Mouse (Mus musculus) limb, embryonic 12.5 days (tissue): ENCODE measurements around the gene Lonp2. TPM values are rescaled to one million over a fixed set of nuclear protein-coding genes. Genes with fewer than 3 reads are reported as not detected.

ENCODE experiments used
- ATAC-seq: fragments of 200-750 bp; cut with Nextera tagmentation; 2 replicates; pipeline ENCODE4 v1.8.0; 2017; ENCODE audit warnings: low read depth, moderate TSS enrichment; ENCODE audit not compliant: insufficient number of reproducible peaks, insufficient read depth, low FRiP score, low TSS enrichment
- H3K27ac ChIP-seq: fragments of 300-500 bp; sonication (generic); 2 replicates; pipeline ENCODE4 v1.5.1; 2016; ENCODE audit warnings: mild to moderate bottlenecking, moderate library complexity
- H3K27me3 ChIP-seq: fragments of 300-500 bp; sonication (generic); 2 replicates; pipeline ENCODE4 v1.6.1; 2016; ENCODE audit warnings: mild to moderate bottlenecking, moderate library complexity
- H3K36me3 ChIP-seq: fragments of 300-500 bp; sonication (generic); 2 replicates; pipeline ENCODE4 v1.6.1; 2016; ENCODE audit warnings: mild to moderate bottlenecking, moderate library complexity
- H3K4me1 ChIP-seq: fragments of 300-500 bp; sonication (generic); replicated peaks from 2 replicates; pipeline ENCODE4 v1.6.1; 2016
- H3K4me2 ChIP-seq: fragments of 300-500 bp; sonication (generic); 2 replicates; pipeline ENCODE4 v1.6.1; 2016; ENCODE audit warnings: mild to moderate bottlenecking, moderate library complexity
- H3K4me3 ChIP-seq: fragments of 300-500 bp; sonication (generic); replicated peaks from 2 replicates; pipeline ENCODE4 v1.5.1; 2016; ENCODE audit warnings: mild to moderate bottlenecking
- H3K9ac ChIP-seq: fragments of 300-500 bp; sonication (generic); replicated peaks from 2 replicates; pipeline ENCODE4 v1.6.1; 2016; ENCODE audit warnings: mild to moderate bottlenecking, moderate library complexity
- H3K9me3 ChIP-seq: fragments of 300-500 bp; sonication (generic); 2 replicates; pipeline ENCODE4 v1.6.1; 2016; ENCODE audit warnings: mild to moderate bottlenecking, moderate library complexity
- WGBS: fragments of 180-500 bp; shearing (Covaris S2); methylation state at CpG from one replicate; pipeline ENCODE4 v1.1.7; 2016; 5-methylcytosine and 5-hydroxymethylcytosine counted together
- polyA plus RNA-seq: library from polyadenylated mRNA; unstranded; fragments of >200 nt; fragmentation: Nextera tagmentation; extraction: Ambion mirVana; gene quantifications from 2 replicates; pipeline ENCODE4 v1.2.1, GENCODE M21; 2016

Lonp2 gene
- polyA plus RNA-seq, 1 experiment from 2014 or later, result 61.7 TPM

DNA sequence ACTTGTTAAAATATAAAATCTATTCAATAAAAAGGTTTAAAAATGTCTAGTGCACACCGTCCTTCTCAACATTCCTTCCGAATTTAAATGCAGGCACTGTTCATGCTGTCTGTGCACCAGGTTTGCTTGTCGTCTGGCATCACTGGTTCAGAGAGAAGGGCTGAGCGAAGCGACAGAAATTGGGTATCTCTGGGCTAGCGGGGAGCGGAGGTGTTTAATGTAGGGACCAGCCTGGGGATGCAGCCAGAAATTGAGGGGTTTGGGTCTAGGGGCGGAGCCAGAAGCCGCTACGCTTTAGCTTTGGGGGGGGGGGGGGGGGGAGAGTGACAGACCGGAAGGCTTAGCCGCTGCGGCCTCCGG, 312 bp upstream of the Lonp2 start:
- peak overlapping the region; percentile 57 for H3K9ac ChIP-seq

DNA sequence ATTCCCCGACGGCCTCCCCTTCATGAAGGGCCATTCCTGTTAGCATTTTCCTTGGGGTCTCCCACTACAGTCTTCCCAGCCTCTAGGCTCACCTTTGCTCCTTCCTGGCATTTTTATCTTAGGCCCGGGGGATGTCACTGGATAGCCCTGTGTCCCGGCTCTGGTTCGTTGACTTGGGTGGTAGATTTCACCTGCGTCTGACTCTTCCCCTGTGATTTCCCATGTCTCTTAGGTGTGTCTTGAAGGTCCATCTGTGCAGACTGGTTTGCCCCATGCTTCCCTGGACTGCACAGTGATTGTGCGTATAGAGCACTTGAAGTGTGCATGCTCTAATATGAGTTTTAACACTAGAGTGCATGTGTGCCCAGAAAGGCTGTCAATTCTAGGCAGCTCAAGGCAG, 1.1 kb downstream of the Lonp2 start:
- H3K9me3 ChIP-seq, result no peaks in the 10 kb centered on the region
- H3K36me3 ChIP-seq, result no peaks in the 10 kb centered on the region
- peak overlapping the region; percentile 80 for H3K4me2 ChIP-seq
- peak overlapping the region; percentile 75; the same call in 1 of the 2 replicates for H3K9ac ChIP-seq
- H3K27ac ChIP-seq, result no peak overlapping the region
- WGBS, result 50% methylated on average over 7 of the region's 7 CpGs
- H3K4me3 ChIP-seq, result peak overlapping the region; percentile 80
- no peak for ATAC-seq
- H3K4me1 ChIP-seq, result peaks cover 12% of the 10 kb centered on the region
- H3K27me3 ChIP-seq, result no peaks in the 10 kb centered on the region

More for the DNA sequence above, 312 bp upstream of the Lonp2 start:
- ATAC-seq, result no peak
- H3K4me1 ChIP-seq, result peaks cover 12% of the 10 kb centered on the region
- H3K4me3 ChIP-seq, result peak overlapping the region; percentile 80
- peak overlapping the region; percentile 80 for H3K4me2 ChIP-seq
- H3K36me3 ChIP-seq, result no peaks in the 10 kb centered on the region
- WGBS, result 2% methylated on average over 14 of the region's 14 CpGs
- H3K9me3 ChIP-seq, result no peaks in the 10 kb centered on the region
- H3K27ac ChIP-seq, result peak overlapping the region; percentile 64; the same call in 1 of the 2 replicates
- no peaks in the 10 kb centered on the region for H3K27me3 ChIP-seq

DNA sequence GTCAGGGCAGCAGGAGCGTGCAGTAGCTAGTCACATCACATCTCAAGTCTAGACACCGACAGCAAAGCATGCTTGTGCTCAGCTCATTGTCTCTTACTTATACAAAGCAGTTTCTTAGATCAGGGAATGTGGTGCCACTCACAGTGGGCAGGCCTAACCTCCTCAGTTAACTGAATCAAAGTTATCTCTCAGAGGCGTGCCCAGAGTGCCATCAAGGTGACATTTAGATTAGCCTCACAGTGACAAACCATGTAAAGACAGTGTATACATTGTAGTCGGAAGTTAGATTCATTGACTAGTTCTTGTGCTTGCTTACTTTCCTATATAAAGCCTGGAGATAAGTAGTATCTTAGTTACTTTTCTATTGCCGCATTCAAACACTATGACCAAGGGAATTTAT, 6.4 kb downstream of the Lonp2 start:
- ATAC-seq, result no peak
- H3K36me3 ChIP-seq, result peaks cover 27% of the 10 kb centered on the region
- peaks cover 4% of the 10 kb centered on the region for H3K4me1 ChIP-seq
- H3K9ac ChIP-seq, result no peak overlapping the region
- no peak overlapping the region for H3K27ac ChIP-seq
- no peak overlapping the region for H3K4me2 ChIP-seq
- 88% methylated on average over 5 of the region's 5 CpGs for WGBS
- no peaks in the 10 kb centered on the region for H3K27me3 ChIP-seq
- no peaks in the 10 kb centered on the region for H3K9me3 ChIP-seq
- no peak overlapping the region for H3K4me3 ChIP-seq

DNA sequence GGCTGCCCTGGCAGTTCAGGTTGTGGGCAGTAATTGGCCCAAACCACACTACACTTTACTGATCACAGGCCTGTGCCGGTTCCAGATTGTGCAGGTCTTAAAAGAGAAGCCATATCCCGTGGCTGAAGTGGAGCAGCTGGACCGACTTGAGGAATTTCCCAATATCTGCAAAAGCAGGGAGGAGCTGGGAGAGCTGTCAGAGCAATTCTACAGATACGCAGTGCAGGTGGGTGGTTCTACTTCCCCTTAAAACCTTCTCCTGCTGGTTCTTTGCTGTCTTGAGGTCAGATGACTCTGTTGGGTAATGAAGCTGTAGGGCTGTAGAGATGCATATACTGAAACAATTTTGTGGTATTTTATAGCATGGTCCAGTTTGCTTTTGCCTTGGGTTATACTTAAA, 7.6 kb downstream of the Lonp2 start:
- H3K9ac ChIP-seq, result no peak overlapping the region
- WGBS, result 83% methylated on average over 4 of the region's 4 CpGs
- H3K4me1 ChIP-seq, result no peaks in the 10 kb centered on the region
- H3K36me3 ChIP-seq, result peaks cover 37% of the 10 kb centered on the region
- no peak for ATAC-seq
- H3K27me3 ChIP-seq, result no peaks in the 10 kb centered on the region
- no peaks in the 10 kb centered on the region for H3K9me3 ChIP-seq
- no peak overlapping the region for H3K4me2 ChIP-seq
- H3K27ac ChIP-seq, result no peak overlapping the region
- H3K4me3 ChIP-seq, result no peak overlapping the region

DNA sequence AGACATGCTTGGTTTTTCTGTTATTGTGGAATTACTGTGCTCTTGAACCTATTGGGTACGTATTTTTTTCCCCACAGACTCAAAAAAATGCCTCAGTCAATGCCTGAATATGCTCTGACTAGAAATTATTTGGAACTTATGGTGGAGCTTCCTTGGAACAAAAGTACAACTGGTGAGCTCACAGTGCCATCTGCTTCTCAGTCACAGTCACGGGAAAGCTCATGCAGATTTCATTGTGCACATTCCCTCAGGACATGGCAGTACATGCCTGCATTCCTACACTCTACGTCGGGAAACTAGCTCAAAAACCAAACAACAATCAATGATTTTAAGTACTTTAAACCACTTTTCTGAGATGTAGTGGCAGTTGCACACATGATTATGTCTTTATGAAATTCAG, 14.0 kb downstream of the Lonp2 start:
- Histone ChIP-seq H3K9me3 (no peaks in the 10 kb centered on the region), H3K4me3 (no peak overlapping the region), H3K36me3 (peaks cover 80% of the 10 kb centered on the region), H3K4me1 (no peaks in the 10 kb centered on the region), H3K27ac (no peak overlapping the region), H3K9ac (no peak overlapping the region), H3K27me3 (no peaks in the 10 kb centered on the region), H3K4me2 (no peak overlapping the region)
- 84% methylated on average over 4 of the region's 4 CpGs for WGBS
- no peak for ATAC-seq

DNA sequence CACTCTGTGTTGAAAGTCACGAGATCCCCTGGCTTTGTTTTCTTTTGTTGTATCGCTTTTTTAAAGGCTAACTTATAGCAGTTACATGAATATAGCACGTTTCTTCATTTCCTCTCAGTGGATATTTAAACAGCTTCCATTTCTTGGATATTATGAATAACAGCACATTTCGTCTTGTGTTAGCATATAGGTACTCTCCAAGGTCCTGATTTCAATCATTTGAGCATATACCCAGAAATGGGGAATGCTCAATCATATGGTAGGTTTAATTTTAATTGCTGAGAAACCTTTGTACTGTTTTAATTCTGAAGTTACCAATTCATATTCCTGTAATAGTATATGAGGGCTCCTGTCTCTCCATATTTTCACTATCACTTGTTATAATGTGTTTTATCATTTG, 15.1 kb downstream of the Lonp2 start:
- no peak overlapping the region for H3K4me3 ChIP-seq
- no peak overlapping the region for H3K9ac ChIP-seq
- H3K4me1 ChIP-seq, result no peaks in the 10 kb centered on the region
- no peak overlapping the region for H3K27ac ChIP-seq
- no peak for ATAC-seq
- no peak overlapping the region for H3K4me2 ChIP-seq
- H3K27me3 ChIP-seq, result no peaks in the 10 kb centered on the region
- H3K9me3 ChIP-seq, result no peaks in the 10 kb centered on the region
- WGBS, result 85% methylated on average over 4 of the region's 4 CpGs
- peaks cover 71% of the 10 kb centered on the region for H3K36me3 ChIP-seq

DNA sequence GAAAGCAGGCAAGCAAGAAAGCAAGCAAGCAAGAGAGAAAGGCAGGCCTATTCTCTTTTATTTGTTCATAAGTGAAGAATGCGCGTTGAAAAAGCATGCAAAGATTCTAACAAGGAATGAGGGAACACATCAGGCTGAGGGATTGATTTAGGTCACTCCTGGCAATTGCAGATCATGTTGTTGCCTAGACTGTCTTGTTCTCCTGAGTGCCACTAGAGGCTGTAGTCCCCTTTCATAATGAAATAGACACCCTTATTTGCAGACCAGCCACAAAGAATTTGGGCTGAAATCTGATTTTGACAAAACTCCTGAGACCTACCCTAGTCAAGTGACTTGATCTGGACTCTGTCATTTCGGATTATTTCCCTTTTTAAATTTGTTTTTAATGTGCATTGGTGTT, 18.8 kb downstream of the Lonp2 start:
- H3K9ac ChIP-seq, result no peak overlapping the region; the same call in 1 of the 2 replicates
- WGBS, result 87% methylated on average over 3 of the region's 3 CpGs
- H3K9me3 ChIP-seq, result no peaks in the 10 kb centered on the region
- H3K27me3 ChIP-seq, result no peaks in the 10 kb centered on the region
- H3K4me2 ChIP-seq, result no peak overlapping the region
- H3K4me1 ChIP-seq, result no peaks in the 10 kb centered on the region
- no peak for ATAC-seq
- no peak overlapping the region for H3K27ac ChIP-seq
- H3K4me3 ChIP-seq, result no peak overlapping the region
- H3K36me3 ChIP-seq, result peaks cover 44% of the 10 kb centered on the region

DNA sequence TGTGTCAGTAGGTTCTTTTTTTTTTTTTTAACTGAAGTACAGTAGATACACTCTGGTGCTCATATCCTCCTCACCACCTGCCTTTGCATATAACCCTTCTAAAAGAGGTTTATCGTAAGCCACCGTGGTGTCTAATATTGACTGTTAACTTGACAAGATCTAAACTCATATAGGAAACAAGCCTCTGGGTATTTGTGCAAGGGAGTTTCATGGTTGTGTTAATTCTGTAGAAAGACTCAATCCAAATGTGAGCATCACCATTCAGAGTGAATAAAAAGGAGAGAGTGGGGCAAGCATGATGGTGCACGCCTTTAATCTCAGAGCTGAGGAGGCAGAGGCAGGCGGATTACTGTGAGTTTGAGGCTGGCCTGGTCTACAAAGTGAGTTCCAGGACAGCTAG, 20.8 kb downstream of the Lonp2 start:
- Histone ChIP-seq H3K4me2 (no peak overlapping the region), H3K9ac (no peak overlapping the region), H3K9me3 (no peaks in the 10 kb centered on the region), H3K27ac (no peak overlapping the region), H3K4me1 (no peaks in the 10 kb centered on the region), H3K27me3 (no peaks in the 10 kb centered on the region), H3K36me3 (peaks cover 32% of the 10 kb centered on the region), H3K4me3 (no peak overlapping the region)
- 95% methylated on average over 4 of the region's 4 CpGs for WGBS
- no peak for ATAC-seq

DNA sequence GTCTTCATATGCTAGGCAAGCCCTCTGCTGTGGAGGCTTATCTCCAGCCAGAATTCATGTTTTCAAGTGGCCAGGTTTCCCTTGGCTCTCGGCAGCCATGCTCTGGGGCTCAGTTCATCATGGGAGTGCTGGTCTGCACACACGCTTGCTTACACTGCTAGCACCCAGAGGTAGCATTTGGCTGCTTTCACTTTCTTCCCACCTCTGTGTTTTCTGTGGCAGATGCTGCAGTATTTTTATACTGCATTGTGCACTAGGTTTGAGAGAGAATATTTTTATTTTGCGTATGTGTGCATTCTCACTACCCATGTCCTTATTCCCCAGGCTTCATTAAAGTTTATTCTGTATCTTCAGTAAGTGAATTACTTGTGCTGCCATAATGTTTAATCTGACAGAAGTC, 23.9 kb downstream of the Lonp2 start:
- WGBS, result 84% methylated on average over 3 of the region's 3 CpGs
- no peak overlapping the region for H3K9ac ChIP-seq
- no peak for ATAC-seq
- H3K27ac ChIP-seq, result no peak overlapping the region
- peaks cover 28% of the 10 kb centered on the region for H3K36me3 ChIP-seq
- H3K27me3 ChIP-seq, result no peaks in the 10 kb centered on the region
- no peaks in the 10 kb centered on the region for H3K4me1 ChIP-seq
- no peak overlapping the region for H3K4me2 ChIP-seq
- no peaks in the 10 kb centered on the region for H3K9me3 ChIP-seq
- no peak overlapping the region for H3K4me3 ChIP-seq

DNA sequence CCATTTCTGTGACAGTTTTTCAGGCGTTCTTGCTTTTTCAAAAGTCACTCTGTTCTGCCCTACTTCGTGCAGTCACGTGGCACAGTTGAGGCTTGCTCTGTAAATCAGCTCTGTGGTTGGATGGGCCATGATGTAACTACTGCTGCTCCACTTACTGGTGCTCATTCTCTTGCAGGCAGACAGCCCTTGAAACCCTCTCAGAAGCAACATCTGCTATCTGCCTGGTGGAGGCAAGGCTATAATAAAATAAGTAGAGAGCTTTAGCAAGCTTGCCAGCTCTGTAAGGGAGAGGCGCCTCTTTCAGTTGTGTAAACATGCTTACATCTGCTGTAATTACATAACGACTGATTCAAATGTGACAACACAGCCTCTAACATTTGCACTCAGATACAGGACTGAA, 27.6 kb downstream of the Lonp2 start:
- Histone ChIP-seq H3K27me3 (no peaks in the 10 kb centered on the region), H3K4me1 (no peaks in the 10 kb centered on the region), H3K4me2 (no peak overlapping the region), H3K9me3 (no peaks in the 10 kb centered on the region), H3K9ac (no peak overlapping the region), H3K4me3 (no peak overlapping the region), H3K36me3 (peaks cover 35% of the 10 kb centered on the region), H3K27ac (no peak overlapping the region)
- no peak for ATAC-seq
- 85% methylated on average over 5 of the region's 5 CpGs for WGBS

DNA sequence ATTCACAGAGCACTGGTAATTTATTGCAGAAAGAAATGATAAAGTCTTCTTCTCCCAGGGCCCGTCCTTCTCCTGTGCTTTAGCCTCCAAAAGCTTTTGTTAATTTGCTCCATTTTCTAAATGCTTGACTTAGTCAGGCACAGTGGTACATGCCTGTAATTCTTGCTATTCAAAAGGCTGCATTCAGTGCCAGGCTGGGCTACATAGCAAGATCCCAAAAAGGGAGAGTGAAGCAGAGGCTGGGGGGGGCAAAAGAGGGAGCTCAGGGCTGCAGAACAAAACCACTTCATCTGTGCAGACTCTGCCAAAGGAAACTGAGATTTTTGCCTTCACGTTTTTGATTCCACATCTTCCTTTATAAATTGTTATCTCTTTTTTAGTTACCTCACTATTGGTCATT, 28.7 kb downstream of the Lonp2 start:
- Histone ChIP-seq H3K4me1 (no peaks in the 10 kb centered on the region), H3K4me3 (no peak overlapping the region), H3K36me3 (peaks cover 35% of the 10 kb centered on the region), H3K4me2 (no peak overlapping the region), H3K9ac (no peak overlapping the region), H3K27me3 (no peaks in the 10 kb centered on the region), H3K27ac (no peak overlapping the region), H3K9me3 (no peaks in the 10 kb centered on the region)
- no peak for ATAC-seq
- WGBS, result 90% methylated on average over 2 of the region's 2 CpGs

DNA sequence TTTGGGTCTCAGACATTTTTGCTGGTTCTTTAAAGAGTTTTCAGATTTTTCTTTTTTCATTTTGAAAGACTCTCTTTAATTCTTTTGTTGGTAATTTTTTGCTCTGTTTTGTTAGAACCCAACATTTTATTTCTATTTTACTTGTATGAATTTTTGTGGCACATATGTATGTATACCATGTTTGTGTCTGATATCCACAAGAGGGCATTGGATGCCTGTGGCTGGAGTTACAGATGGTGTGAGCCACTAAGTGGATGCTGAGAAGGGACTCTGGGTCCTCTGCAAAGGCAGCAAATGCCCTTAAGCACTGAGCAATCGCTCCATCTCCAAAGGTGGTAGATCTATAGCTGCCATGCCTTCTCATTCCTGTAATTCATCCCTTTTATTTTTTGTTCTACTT, 30.7 kb downstream of the Lonp2 start:
- Histone ChIP-seq H3K27me3 (no peaks in the 10 kb centered on the region), H3K4me1 (no peaks in the 10 kb centered on the region), H3K9ac (no peak overlapping the region), H3K4me3 (no peak overlapping the region), H3K27ac (no peak overlapping the region), H3K36me3 (peaks cover 34% of the 10 kb centered on the region; the same call in 1 of the 2 replicates), H3K9me3 (no peaks in the 10 kb centered on the region), H3K4me2 (no peak overlapping the region)
- 97% methylated on average over 1 of the region's 1 CpGs for WGBS
- ATAC-seq, result no peak
